In genomic region chr10:7057546-7057945, GRCm38 (mm10) we compare ENCODE assay signal across 19 mouse cellular contexts. TPM values are rescaled to one million over a fixed set of nuclear protein-coding genes. Genes with fewer than 3 reads are reported as not detected.
DNase-seq lines count a peak whose midpoint lies in the region; ATAC-seq lines count a peak whose summit lies in the region.
"Had no signal": no experiment of that assay in that cellular context is flagged by ENCODE, and none has a peak within 500 bp of the region (broad histone marks: within the 10 kb centered on the region; RNA-seq: fewer than 3 reads in every experiment).

No protein-coding gene starts in this region.

- DNase-seq in adrenal gland, adult 2 months = peak; percentile 41
- no peak for DNase-seq in adrenal gland, postnatal 25 days
- peak; percentile 46 for DNase-seq in 3T3-L1 (ENCODE audit: low read depth, low spot score)
- peak; percentile 14 for DNase-seq in NIH3T3 (ENCODE audit: low read depth)
- peak; percentile 68 for DNase-seq in fibroblast of lung, adult 2 months (ENCODE audit: low read depth)
- no peak for DNase-seq in thymus, postnatal 25 days
- DNase-seq in urinary bladder, postnatal 36 days (ENCODE audit: low spot score in 2 of 2) = no peak
- DNase-seq: adrenal gland, postnatal 10 days; cerebellum, adult 11-12 months; cerebellum, adult 2 months; cerebellum, adult 9-10 months; cerebellum, postnatal 10 days; cerebellum, postnatal 25 days had no signal

- ATAC-seq in monocyte, adult 5-6 weeks (replicated peaks; ENCODE audit: insufficient number of reproducible peaks, low FRiP score, low TSS enrichment, poor library complexity, severe bottlenecking) = no peak
- ATAC-seq: activated CD4-positive, CD25-positive, alpha-beta regulatory T cell, adult 4 months; forebrain, embryonic 14.5 days; forebrain, embryonic 16.5 days had no signal

RNA-seq across cellular contexts. Expression of gene Ipcef1, which starts 5.3 kb away (rescaled TPM):
- total RNA-seq in adrenal gland, adult 2 months (2021) = under 1 TPM; 0.35 TPM
- 0.02 and 0.03 TPM in 2 replicates for polyA plus RNA-seq in adrenal gland, adult 2 months (2012; rRNA removed)
- 0.39 and 0.71 TPM in 2 replicates for total RNA-seq in adrenal gland, postnatal 25 days (2021)
- total RNA-seq in monocyte, adult 5-6 weeks (2017) = 20.3 to 56.6 TPM (median 30.0 TPM) in 3 replicates
- total RNA-seq: MEL had no signal
- polyA plus RNA-seq: C2C12 had no signal

Comparison
In these comparisons a context has a peak if more than half of its experiments do, and no peak if none do; other contexts are left out.
1. DNase-seq: peak in adrenal gland, adult 2 months (single experiment), 3T3-L1 (single experiment), NIH3T3 (single experiment) and fibroblast of lung, adult 2 months (single experiment); none in adrenal gland, postnatal 25 days (single experiment), thymus, postnatal 25 days (single experiment) and urinary bladder, postnatal 36 days (0 of 2).
2. RNA of gene Ipcef1, which starts 5.3 kb away (total RNA-seq): 20.3 to 56.6 TPM in monocyte, adult 5-6 weeks; 0.39 to 0.71 TPM in adrenal gland, postnatal 25 days and 0.35 TPM in adrenal gland, adult 2 months; every median in the first group is over 10 times any median in the second.